Mouse (Mus musculus) lung, embryonic 16.5 days (tissue): ENCODE data around the gene Gm39115. TPM values are rescaled to one million over a fixed set of nuclear protein-coding genes. Genes with fewer than 3 reads are reported as not detected.
"Not testable (repeated sequence)": the region's sequence is repeated elsewhere in the genome, so short reads cannot be mapped to it uniquely, and the experiment has no call there.

Experiments used
- ATAC-seq: fragments of 200-750 bp; cut with Nextera tagmentation; 2 replicates; pipeline ENCODE4 v1.8.0; 2017; ENCODE audit warnings: low read depth, mild to moderate bottlenecking, moderate library complexity
- H3K27ac ChIP-seq: fragments of 300-500 bp; sonication (generic); 2 replicates; pipeline ENCODE4 v1.5.1; 2014; ENCODE audit warnings: mild to moderate bottlenecking, control low read depth, low read length
- H3K27me3 ChIP-seq: fragments of 300-500 bp; sonication (generic); 2 replicates; pipeline ENCODE4 v1.6.1; 2014; ENCODE audit warnings: low read depth, low read length, mixed read lengths; ENCODE audit not compliant: control insufficient read depth, insufficient read depth
- H3K36me3 ChIP-seq: fragments of 300-500 bp; sonication (generic); 2 replicates; pipeline ENCODE4 v1.6.1; 2014; ENCODE audit warnings: low read length; ENCODE audit not compliant: control insufficient read depth, insufficient read depth
- H3K4me1 ChIP-seq: fragments of 300-500 bp; sonication (generic); replicated peaks from 2 replicates; pipeline ENCODE4 v1.6.1; 2014; ENCODE audit warnings: low read length, mixed read lengths; ENCODE audit not compliant: control insufficient read depth, insufficient read depth
- H3K4me2 ChIP-seq: fragments of 300-500 bp; sonication (generic); 2 replicates; pipeline ENCODE4 v1.6.1; 2014; ENCODE audit warnings: low read depth, low read length, control low read depth
- H3K4me3 ChIP-seq: fragments of 300-500 bp; sonication (generic); 2 replicates; pipeline ENCODE4 v1.5.1; 2014; ENCODE audit warnings: mild to moderate bottlenecking, low read length, control low read depth
- H3K9ac ChIP-seq: fragments of 300-500 bp; sonication (generic); 2 replicates; pipeline ENCODE4 v1.6.1; 2014; ENCODE audit warnings: low read length, control low read depth
- H3K9me3 ChIP-seq: fragments of 300-500 bp; sonication (generic); 2 replicates; pipeline ENCODE4 v1.6.1; 2016; ENCODE audit warnings: low read length; ENCODE audit not compliant: control insufficient read depth
- WGBS: fragments of 180-500 bp; shearing (Covaris S2); extraction: QIAGEN DNeasy Blood & Tissue Kit; methylation state at CpG from one replicate; pipeline ENCODE4 v1.1.7; 2014; 5-methylcytosine and 5-hydroxymethylcytosine counted together
- polyA plus RNA-seq: library from polyadenylated mRNA; unstranded; fragments of >200 nt; fragmentation: Nextera tagmentation; extraction: Ambion mirVana; gene quantifications from 2 replicates; pipeline ENCODE4 v1.2.1, GENCODE M21; 2015

Gm39115 gene
- not detected in 2 replicates for polyA plus RNA-seq

DNA sequence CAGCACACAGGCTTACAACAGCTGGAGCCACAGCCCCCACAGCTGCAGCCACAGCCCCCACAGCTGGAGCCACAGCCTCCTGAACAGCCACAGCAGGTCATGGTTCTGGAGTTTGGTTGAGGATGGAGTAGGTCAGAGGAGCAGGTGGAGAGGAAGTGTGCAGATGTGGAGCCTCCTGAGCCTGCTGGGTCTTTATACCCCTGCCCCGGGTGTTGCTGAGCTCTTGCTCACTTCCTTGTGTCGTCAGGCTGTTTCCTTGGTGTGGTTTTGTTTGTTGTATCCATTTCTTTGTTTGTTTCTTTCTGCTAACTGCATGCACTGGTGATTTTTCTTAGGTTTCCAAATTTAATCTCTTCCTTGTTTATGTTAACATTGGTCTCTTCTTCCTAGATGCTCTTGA lies at the start of gene Gm39115:
TSS of gene Gm39115 (minus strand) at position 101 of the 400 bp plus-strand sequence.
- H3K4me2 ChIP-seq, H3K4me3 ChIP-seq, H3K9me3 ChIP-seq, H3K27ac ChIP-seq, H3K27me3 ChIP-seq, H3K36me3 ChIP-seq, H3K4me1 ChIP-seq, H3K9ac ChIP-seq, ATAC-seq: not testable (repeated sequence)
- 31% methylated on average over 2 of the region's 2 CpGs for WGBS

DNA sequence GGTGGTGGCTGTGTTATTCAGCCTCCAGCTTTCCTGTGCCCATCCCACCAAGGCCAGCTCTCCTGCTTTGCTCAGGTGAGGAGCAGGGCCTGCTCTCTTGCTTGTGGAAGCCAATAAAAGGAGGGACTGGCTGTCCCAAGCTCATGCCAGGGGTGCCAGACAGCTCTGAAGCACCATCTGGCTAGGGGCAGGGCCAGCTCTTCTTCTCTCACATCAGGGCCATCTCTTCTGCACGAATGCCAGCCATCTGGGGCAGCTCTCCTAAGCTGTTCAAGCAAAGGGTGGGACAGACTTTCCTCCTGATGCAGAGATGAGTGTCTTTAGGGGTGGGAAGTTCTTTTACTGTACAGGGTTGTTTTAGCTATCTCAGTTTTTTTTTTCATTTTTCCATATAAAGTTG lies 45.2 kb upstream of the Gm39115 start:
- Histone ChIP-seq H3K9ac (no peak overlapping the region), H3K36me3 (no peaks in the 10 kb centered on the region), H3K9me3 (no peaks in the 10 kb centered on the region), H3K4me2 (no peak overlapping the region), H3K4me1 (no peaks in the 10 kb centered on the region), H3K27me3 (no peaks in the 10 kb centered on the region), H3K27ac (no peak overlapping the region), H3K4me3 (no peak overlapping the region)
- 19% methylated on average over 1 of the region's 1 CpGs for WGBS
- ATAC-seq = no peak

- Histone ChIP-seq H3K9ac (no peak overlapping the region), H3K36me3 (no peaks in the 10 kb centered on the region), H3K4me3 (no peak overlapping the region), H3K4me2 (no peak overlapping the region), H3K4me1 (no peaks in the 10 kb centered on the region), H3K27me3 (no peaks in the 10 kb centered on the region), H3K9me3 (no peaks in the 10 kb centered on the region), H3K27ac (no peak overlapping the region)
- ATAC-seq = no peak
- 66% methylated on average over 1 of the region's 1 CpGs for WGBS
These were observed 42.9 kb upstream of the Gm39115 start for GRCm38 (mm10) chr7:142178685-142179084.

DNA sequence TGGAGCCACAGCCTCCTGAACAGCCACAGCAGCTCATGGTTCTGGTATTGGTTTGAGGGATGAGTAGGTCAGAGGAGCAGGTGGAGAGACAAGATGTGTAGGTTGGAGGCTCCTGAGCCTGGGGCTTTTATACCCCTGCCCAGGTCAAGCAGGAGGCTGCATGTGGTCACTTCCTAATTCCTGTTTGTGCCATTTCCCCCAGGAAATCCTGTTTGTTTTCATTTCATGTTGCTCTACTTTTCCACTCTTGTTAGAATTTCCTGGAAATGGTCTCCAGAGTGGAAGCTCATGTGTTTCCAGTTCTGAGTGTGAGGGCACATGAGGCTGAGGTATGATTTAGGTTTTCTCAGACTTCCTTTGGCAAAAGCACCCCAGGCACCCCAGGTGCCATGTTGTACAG lies 40.1 kb upstream of the Gm39115 start, which contains the start of gene Krtap5-2:
TSS of gene Krtap5-2 (minus strand) at position 101 of the 400 bp plus-strand sequence.
- not testable (repeated sequence) for ATAC-seq, H3K4me3 ChIP-seq, H3K9ac ChIP-seq, H3K27ac ChIP-seq, H3K4me1 ChIP-seq, H3K4me2 ChIP-seq, H3K9me3 ChIP-seq, H3K27me3 ChIP-seq, H3K36me3 ChIP-seq

DNA sequence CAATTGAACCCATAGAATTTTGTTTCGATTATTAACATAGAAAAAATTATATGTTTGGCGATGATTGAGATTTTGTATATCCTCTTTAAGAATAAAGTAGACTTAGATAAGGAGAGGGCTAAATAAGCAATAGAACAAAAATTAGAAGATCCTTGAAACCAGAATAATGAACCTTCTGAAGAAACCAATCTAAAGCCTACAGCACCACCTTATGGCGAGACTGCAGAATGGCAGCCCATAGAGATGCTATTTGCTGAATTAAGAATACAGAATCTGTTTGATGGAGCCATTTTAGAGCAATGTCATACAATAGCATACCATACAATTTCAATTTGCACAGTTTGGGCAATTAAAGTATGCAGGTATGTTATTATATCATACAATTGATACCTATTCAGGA lies 34.0 kb upstream of the Gm39115 start:
- 44% methylated on average over 3 of the region's 3 CpGs for WGBS
- Histone ChIP-seq H3K4me2 (no peak overlapping the region), H3K4me1 (no peaks in the 10 kb centered on the region), H3K9me3 (no peaks in the 10 kb centered on the region), H3K4me3 (no peak overlapping the region), H3K27ac (no peak overlapping the region), H3K36me3 (no peaks in the 10 kb centered on the region), H3K27me3 (no peaks in the 10 kb centered on the region), H3K9ac (no peak overlapping the region)
- ATAC-seq = no peak

DNA sequence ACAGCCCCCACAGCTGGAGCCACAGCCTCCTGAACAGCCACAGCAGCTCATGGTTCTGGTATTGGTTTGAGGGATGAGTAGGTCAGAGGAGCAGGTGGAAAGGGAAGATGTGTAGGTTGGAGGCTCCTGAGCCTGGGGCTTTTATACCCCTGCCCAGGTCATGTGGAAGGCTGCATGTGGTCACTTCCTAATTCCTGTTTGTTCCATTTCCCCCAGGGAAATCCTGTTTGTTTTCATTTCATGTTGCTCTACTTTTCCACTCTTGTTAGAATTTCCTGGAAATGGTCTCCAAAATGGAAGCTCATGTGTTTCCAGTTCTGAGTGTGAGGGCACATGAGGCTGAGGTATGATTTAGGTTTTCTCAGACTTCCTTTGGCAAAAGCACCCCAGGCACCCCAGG lies 29.8 kb upstream of the Gm39115 start, which contains the start of gene Gm4553:
TSS of gene Gm4553 (minus strand) at position 101 of the 400 bp plus-strand sequence.
- not testable (repeated sequence) for H3K27me3 ChIP-seq, H3K36me3 ChIP-seq, H3K27ac ChIP-seq, H3K4me2 ChIP-seq, H3K4me1 ChIP-seq, H3K9ac ChIP-seq, ATAC-seq, H3K9me3 ChIP-seq, H3K4me3 ChIP-seq

GRCm38 (mm10) chr7:142159366-142159765 lies 23.5 kb upstream of the Gm39115 start:
- no peak for ATAC-seq
- Histone ChIP-seq H3K9me3 (no peaks in the 10 kb centered on the region), H3K27ac (no peak overlapping the region), H3K4me3 (no peak overlapping the region), H3K9ac (no peak overlapping the region), H3K36me3 (no peaks in the 10 kb centered on the region), H3K4me1 (no peaks in the 10 kb centered on the region), H3K27me3 (no peaks in the 10 kb centered on the region), H3K4me2 (no peak overlapping the region)
- 95% methylated on average over 3 of the region's 3 CpGs for WGBS

DNA sequence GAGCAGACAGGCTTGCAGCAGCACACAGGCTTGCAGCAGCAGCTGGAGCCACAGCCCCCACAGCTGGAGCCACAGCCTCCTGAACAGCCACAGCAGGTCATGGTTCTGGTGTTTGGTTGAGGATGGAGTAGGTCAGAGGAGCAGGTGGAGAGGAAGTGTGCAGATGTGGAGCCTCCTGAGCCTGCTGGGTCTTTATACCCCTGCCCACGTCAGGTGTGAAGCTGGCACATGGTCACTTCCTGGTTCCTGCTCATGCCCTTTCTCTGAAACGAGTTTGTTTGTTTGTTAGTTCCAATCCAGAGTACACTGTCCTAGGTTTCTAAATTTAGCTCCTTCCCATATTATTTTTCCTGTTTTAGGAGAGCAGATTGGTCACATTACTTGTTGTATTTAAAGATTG lies 21.2 kb upstream of the Gm39115 start, which contains the start of gene Gm29735:
TSS of gene Gm29735 (minus strand) at position 101 of the 400 bp plus-strand sequence.
- not testable (repeated sequence) for H3K27me3 ChIP-seq, H3K4me2 ChIP-seq, H3K4me1 ChIP-seq, H3K9ac ChIP-seq, H3K9me3 ChIP-seq, H3K36me3 ChIP-seq, H3K4me3 ChIP-seq, ATAC-seq, H3K27ac ChIP-seq
- WGBS = 25% methylated on average over 2 of the region's 2 CpGs

- H3K4me2 ChIP-seq = no peak overlapping the region
- no peaks in the 10 kb centered on the region for H3K9me3 ChIP-seq
- 47% methylated on average over 1 of the region's 1 CpGs for WGBS
- no peak overlapping the region for H3K9ac ChIP-seq
- no peaks in the 10 kb centered on the region for H3K4me1 ChIP-seq
- no peak for ATAC-seq
- H3K4me3 ChIP-seq = no peak overlapping the region
- H3K36me3 ChIP-seq = no peaks in the 10 kb centered on the region
- H3K27me3 ChIP-seq = no peaks in the 10 kb centered on the region
- no peak overlapping the region for H3K27ac ChIP-seq
These were observed 19.5 kb upstream of the Gm39115 start for GRCm38 (mm10) chr7:142155308-142155707.

DNA sequence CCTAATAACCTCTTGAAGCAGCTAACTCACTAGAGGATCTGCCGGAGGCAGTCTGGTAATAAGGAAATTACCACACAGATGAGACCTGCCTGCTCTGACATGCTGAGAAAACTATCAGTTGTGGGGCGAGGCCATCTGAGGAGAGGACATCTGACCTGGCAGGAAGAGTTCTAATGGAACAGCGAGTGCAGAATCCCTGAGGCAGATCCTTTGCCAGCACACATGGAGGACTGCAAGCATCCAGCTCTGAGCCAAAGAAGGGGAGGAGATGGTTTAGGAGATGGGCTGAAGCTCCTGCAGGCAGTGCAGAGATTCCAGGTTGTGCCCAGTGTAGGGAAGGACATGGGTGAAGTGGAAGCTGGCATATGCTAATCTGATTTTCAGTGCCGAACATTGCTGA lies 16.4 kb upstream of the Gm39115 start:
- Histone ChIP-seq H3K27me3 (no peaks in the 10 kb centered on the region), H3K36me3 (no peaks in the 10 kb centered on the region), H3K4me3 (no peak overlapping the region), H3K4me2 (no peak overlapping the region), H3K9ac (no peak overlapping the region), H3K9me3 (no peaks in the 10 kb centered on the region; the same call in 1 of the 2 replicates), H3K4me1 (no peaks in the 10 kb centered on the region), H3K27ac (no peak overlapping the region)
- ATAC-seq = no peak
- 82% methylated on average over 4 of the region's 4 CpGs for WGBS
